Mouse (Mus musculus): Measurements from ENCODE around the gene Rora. TPM values are rescaled to one million over a fixed set of nuclear protein-coding genes. Genes with fewer than 3 reads are reported as not detected.

Rora gene
- polyA plus RNA-seq, 1 experiment from 2014 or later: 8.9 TPM

- no peak for ATAC-seq (replicated peaks; ENCODE audit: low FRiP score)
- WGBS: 84% methylated on average over 14 of the region's 14 CpGs
- H3K9me3 ChIP-seq (replicated peaks): no peaks in the 10 kb centered on the region
These were observed 641.3 kb downstream of the Rora start for GRCm38 (mm10) chr9:69294856-69295255.

DNA sequence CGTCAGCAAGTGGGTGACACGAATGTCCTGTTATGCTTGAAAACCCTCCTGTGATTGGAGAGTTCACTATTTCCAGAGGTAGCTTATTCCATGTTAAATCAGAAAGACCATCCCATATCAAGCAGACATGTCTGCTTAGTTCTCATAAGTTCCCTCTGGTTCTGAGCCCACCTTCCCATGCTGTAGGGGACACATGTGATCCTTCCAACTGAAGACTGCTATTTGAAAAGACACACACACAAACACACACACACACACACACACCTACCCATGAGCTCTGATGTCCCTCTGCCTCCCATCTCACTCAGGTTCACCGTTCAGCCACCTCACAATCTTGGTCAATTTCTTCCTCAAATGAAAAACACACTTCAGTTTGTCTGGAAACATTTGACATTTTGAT is 642.2 kb downstream of the Rora start:
- ATAC-seq (replicated peaks; ENCODE audit: low FRiP score): no peak
- no peak overlapping the region for H3K4me3 ChIP-seq (replicated peaks)
- H3K9ac ChIP-seq: no peak overlapping the region
- H3K27me3 ChIP-seq: peaks cover 23% of the 10 kb centered on the region
- H3K27ac ChIP-seq: no peak overlapping the region
- H3K4me1 ChIP-seq: peaks cover 23% of the 10 kb centered on the region
- no peak overlapping the region for H3K4me2 ChIP-seq
- WGBS: 83% methylated on average over 3 of the region's 3 CpGs
- no peaks in the 10 kb centered on the region for H3K9me3 ChIP-seq (replicated peaks)
- H3K36me3 ChIP-seq: no peaks in the 10 kb centered on the region

More at GRCm38 (mm10) chr9:69294856-69295255, 641.3 kb downstream of the Rora start:
- peaks cover 26% of the 10 kb centered on the region for H3K27me3 ChIP-seq
- no peak overlapping the region for H3K4me3 ChIP-seq (replicated peaks)
- H3K27ac ChIP-seq: no peak overlapping the region
- H3K9ac ChIP-seq: no peak overlapping the region
- H3K4me2 ChIP-seq: no peak overlapping the region
- H3K36me3 ChIP-seq: no peaks in the 10 kb centered on the region
- H3K4me1 ChIP-seq: peaks cover 29% of the 10 kb centered on the region

GRCm38 (mm10) chr9:69296418-69296817 is 642.8 kb downstream of the Rora start:
- Histone ChIP-seq H3K4me3 (replicated peaks) (no peak overlapping the region), H3K4me2 (no peak overlapping the region), H3K27ac (no peak overlapping the region), H3K27me3 (peaks cover 17% of the 10 kb centered on the region), H3K36me3 (no peaks in the 10 kb centered on the region), H3K9me3 (replicated peaks) (no peaks in the 10 kb centered on the region), H3K9ac (no peak overlapping the region), H3K4me1 (peaks cover 22% of the 10 kb centered on the region)
- ATAC-seq (replicated peaks; ENCODE audit: low FRiP score): no peak
- WGBS: 8% methylated on average over 2 of the region's 2 CpGs

DNA sequence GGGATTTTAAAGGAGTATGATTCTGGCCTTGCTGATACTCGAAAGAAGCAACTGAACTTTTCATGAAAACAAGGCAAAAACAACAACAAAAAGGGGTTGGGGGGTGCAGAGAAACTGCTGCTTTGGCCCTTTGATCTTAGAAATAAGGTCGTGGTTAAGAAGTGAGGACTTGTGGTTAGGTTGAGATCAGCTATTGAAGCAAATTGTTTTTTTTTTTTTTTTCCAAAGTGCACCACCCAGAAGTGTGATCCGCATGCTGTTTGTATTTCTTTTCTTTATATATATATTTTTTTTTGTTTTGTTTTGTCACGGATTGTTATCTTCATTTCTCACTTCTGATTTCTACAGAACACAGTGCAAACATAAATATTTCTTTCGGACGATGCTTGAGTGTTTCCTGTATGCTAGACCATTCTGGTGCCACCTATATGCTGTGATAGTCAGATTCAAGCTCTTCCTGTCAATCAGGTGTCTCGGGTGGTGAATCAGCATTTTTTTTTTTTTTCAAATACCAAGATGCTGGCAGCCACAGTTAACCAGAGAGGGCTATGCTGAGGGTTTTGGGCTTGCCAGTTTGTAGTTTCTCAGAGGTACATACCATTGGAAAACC is 644.3 kb downstream of the Rora start:
- Histone ChIP-seq H3K9ac (no peak overlapping the region), H3K4me1 (peaks cover 30% of the 10 kb centered on the region), H3K36me3 (no peaks in the 10 kb centered on the region), H3K27me3 (peaks cover 13% of the 10 kb centered on the region), H3K4me2 (no peak overlapping the region), H3K9me3 (replicated peaks) (no peaks in the 10 kb centered on the region), H3K4me3 (replicated peaks) (no peak overlapping the region), H3K27ac (no peak overlapping the region)
- no peak for ATAC-seq (replicated peaks; ENCODE audit: low FRiP score)
- 80% methylated on average over 7 of the region's 7 CpGs for WGBS

DNA sequence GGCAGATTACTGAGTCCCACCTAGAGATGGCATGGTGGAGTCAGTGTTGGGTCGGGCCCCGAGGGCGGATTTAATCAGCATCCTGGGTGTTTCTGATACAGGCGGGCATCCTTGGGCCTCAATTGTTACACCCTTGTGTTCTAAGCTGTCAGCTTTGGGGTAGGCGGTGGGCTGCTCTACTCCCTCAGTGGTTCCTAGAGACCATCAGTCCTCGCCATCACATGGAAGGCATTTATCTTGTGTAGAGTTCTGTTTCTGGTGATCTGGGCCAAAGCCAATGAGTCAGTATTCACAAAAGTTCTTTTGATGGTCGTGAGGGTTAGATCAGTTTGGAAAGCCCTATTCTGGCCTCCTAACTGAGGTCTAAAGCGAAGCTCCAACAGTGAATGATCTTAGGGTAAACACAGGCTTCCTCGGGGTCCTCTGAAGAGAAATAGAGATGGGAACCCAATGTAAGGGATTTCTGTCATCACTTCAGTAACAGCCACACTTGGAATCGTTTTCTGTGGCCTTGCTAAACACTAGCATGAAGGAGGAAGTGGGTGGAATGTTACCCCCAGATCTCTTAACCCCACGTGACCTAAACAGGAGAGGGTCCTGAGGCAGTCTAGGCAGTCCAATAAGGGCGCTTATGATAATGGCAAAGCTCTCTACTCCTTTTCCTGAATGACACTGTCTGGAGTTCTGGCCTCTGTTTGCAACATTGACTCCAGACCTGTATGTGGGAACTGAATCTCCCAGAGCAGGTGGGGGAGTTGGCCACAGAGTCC is 645.2 kb downstream of the Rora start:
- Histone ChIP-seq H3K9ac (no peak overlapping the region), H3K4me3 (replicated peaks) (no peak overlapping the region), H3K27me3 (peaks cover 5% of the 10 kb centered on the region; the same call in 1 of the 2 replicates), H3K27ac (no peak overlapping the region), H3K36me3 (no peaks in the 10 kb centered on the region), H3K4me2 (no peak overlapping the region), H3K4me1 (peaks cover 37% of the 10 kb centered on the region), H3K9me3 (replicated peaks) (no peaks in the 10 kb centered on the region)
- ATAC-seq (replicated peaks; ENCODE audit: low FRiP score): no peak
- WGBS: 74% methylated on average over 12 of the region's 12 CpGs

GRCm38 (mm10) chr9:69299484-69299883 is 645.9 kb downstream of the Rora start:
- H3K4me2 ChIP-seq: no peak overlapping the region
- H3K27me3 ChIP-seq: 0 out of 2 replicates have a peak, but pooled peaks cover 2% of the 10 kb centered on the region
- no peak overlapping the region for H3K4me3 ChIP-seq (replicated peaks)
- 54% methylated on average over 2 of the region's 2 CpGs for WGBS
- 0 out of 2 replicates have a peak, but pooled peaks have one; percentile 24 for ATAC-seq (replicated peaks; ENCODE audit: low FRiP score)
- no peaks in the 10 kb centered on the region for H3K36me3 ChIP-seq
- H3K27ac ChIP-seq: no peak overlapping the region
- peaks cover 40% of the 10 kb centered on the region for H3K4me1 ChIP-seq
- H3K9me3 ChIP-seq (replicated peaks): no peaks in the 10 kb centered on the region
- no peak overlapping the region for H3K9ac ChIP-seq

DNA sequence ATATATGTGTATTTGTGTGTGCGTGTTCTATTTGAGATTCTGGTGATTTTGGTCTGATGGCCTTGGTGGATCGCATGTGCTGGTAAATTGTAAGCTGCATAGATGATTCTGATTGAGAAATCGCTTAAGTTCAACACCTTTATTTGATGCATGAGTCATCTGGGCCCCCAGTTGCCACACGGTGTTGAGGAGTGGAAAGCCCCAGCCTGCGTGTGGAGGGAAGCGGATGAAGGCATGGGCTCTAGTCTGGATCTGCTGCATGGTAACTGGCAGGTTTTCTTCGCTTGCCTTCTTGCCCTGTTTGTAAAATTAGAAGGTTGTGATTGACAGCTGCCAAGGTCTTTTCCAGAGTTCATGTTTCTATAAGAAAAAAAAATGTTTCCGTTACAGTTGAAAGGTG is 646.7 kb downstream of the Rora start:
- WGBS: 88% methylated on average over 8 of the region's 8 CpGs

GRCm38 (mm10) chr9:69301445-69301844 is 647.9 kb downstream of the Rora start:
- Histone ChIP-seq H3K4me3 (replicated peaks) (no peak overlapping the region), H3K4me2 (peak overlapping the region; percentile 34), H3K9me3 (replicated peaks) (no peaks in the 10 kb centered on the region), H3K36me3 (no peaks in the 10 kb centered on the region), H3K9ac (no peak overlapping the region), H3K27me3 (no peaks in the 10 kb centered on the region), H3K4me1 (peaks cover 47% of the 10 kb centered on the region), H3K27ac (peak overlapping the region; percentile 59)
- WGBS: 15% methylated on average over 9 of the region's 9 CpGs
- no peak for ATAC-seq (replicated peaks; ENCODE audit: low FRiP score)

More for the DNA sequence above, 646.7 kb downstream of the Rora start:
- no peak overlapping the region for H3K27ac ChIP-seq
- ATAC-seq (replicated peaks; ENCODE audit: low FRiP score): no peak
- H3K4me1 ChIP-seq: peaks cover 45% of the 10 kb centered on the region
- H3K36me3 ChIP-seq: no peaks in the 10 kb centered on the region
- H3K9ac ChIP-seq: no peak overlapping the region
- H3K4me3 ChIP-seq (replicated peaks): no peak overlapping the region
- H3K4me2 ChIP-seq: no peak overlapping the region
- H3K9me3 ChIP-seq (replicated peaks): no peaks in the 10 kb centered on the region
- no peaks in the 10 kb centered on the region for H3K27me3 ChIP-seq

DNA sequence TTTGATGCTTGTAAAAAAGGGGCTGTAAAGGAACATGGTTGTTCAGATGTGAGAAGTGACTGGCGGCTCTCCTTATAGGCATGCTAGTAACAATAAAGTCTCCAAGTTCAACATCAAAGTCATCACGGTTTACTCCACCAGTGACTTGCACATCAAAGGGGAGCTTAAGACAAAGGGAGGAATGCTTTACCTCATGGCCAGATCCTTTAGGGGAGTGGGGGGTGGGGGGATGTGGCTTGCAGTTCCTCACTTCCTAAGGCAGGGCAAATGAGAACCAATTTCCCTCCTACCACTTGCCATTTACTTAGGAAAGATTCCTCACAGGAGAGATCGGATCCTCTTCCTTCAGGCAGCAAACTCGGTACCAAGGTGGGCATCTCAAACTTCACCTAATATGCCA is 648.4 kb downstream of the Rora start:
- 15% methylated on average over 4 of the region's 4 CpGs for WGBS
- Histone ChIP-seq H3K4me3 (replicated peaks) (no peak overlapping the region), H3K36me3 (no peaks in the 10 kb centered on the region), H3K9ac (no peak overlapping the region), H3K9me3 (replicated peaks) (no peaks in the 10 kb centered on the region), H3K27ac (peak overlapping the region; percentile 59), H3K4me2 (peak overlapping the region; percentile 34), H3K27me3 (no peaks in the 10 kb centered on the region), H3K4me1 (peaks cover 52% of the 10 kb centered on the region)
- peak; percentile 63; the same call in 1 of the 2 replicates for ATAC-seq (replicated peaks; ENCODE audit: low FRiP score)

DNA sequence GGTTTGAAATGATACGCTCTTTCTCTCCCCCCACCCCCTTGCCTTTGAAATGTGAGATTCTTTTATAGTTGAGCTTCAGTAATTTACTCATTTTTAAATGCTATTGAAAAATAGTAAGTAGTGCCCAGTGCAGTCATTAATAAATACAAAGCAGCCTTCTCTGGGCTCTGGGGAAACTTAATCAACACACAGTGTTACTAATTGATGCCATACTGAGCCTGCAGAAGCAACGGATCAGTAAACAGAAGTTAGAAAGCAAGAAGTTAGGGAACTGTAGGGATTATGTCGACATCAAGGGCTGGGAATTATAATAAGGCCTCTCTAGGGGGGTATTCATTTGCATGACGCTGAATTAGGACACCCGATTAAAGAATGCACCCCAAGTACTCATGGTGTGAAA is 649.3 kb downstream of the Rora start:
- Histone ChIP-seq H3K27me3 (no peaks in the 10 kb centered on the region), H3K9me3 (replicated peaks) (no peaks in the 10 kb centered on the region), H3K4me3 (replicated peaks) (no peak overlapping the region), H3K9ac (no peak overlapping the region), H3K4me1 (peaks cover 52% of the 10 kb centered on the region), H3K4me2 (no peak overlapping the region), H3K27ac (no peak overlapping the region), H3K36me3 (no peaks in the 10 kb centered on the region)
- no peak for ATAC-seq (replicated peaks; ENCODE audit: low FRiP score)
- 31% methylated on average over 5 of the region's 5 CpGs for WGBS

- H3K4me3 ChIP-seq (replicated peaks): no peak overlapping the region
- H3K4me1 ChIP-seq: peaks cover 52% of the 10 kb centered on the region
- whole genome bisulfite sequencing: 69% methylated on average over 4 of the region's 4 CpGs
- H3K27me3 ChIP-seq: no peaks in the 10 kb centered on the region
- H3K9me3 ChIP-seq (replicated peaks): no peaks in the 10 kb centered on the region
- no peaks in the 10 kb centered on the region for H3K36me3 ChIP-seq
- no peak for ATAC-seq (replicated peaks; ENCODE audit: low FRiP score)
- no peak overlapping the region for H3K4me2 ChIP-seq
- H3K27ac ChIP-seq: no peak overlapping the region
- no peak overlapping the region for H3K9ac ChIP-seq
These were observed 649.9 kb downstream of the Rora start for GRCm38 (mm10) chr9:69303346-69303944.

- H3K27me3 ChIP-seq: no peaks in the 10 kb centered on the region
- H3K27ac ChIP-seq: no peak overlapping the region
- no peak overlapping the region for H3K9ac ChIP-seq
- no peak overlapping the region for H3K4me3 ChIP-seq (replicated peaks)
- peaks cover 49% of the 10 kb centered on the region for H3K4me1 ChIP-seq
- H3K36me3 ChIP-seq: no peaks in the 10 kb centered on the region
- 95% methylated on average over 4 of the region's 4 CpGs for WGBS
- no peak for ATAC-seq (replicated peaks; ENCODE audit: low FRiP score)
- H3K9me3 ChIP-seq (replicated peaks): no peaks in the 10 kb centered on the region
- H3K4me2 ChIP-seq: no peak overlapping the region
These were observed 650.4 kb downstream of the Rora start for GRCm38 (mm10) chr9:69303962-69304361.
